Comparison of ENCODE assay signal across 8 mouse cellular contexts in genomic region chr10:83337159-83337951, GRCm38 (mm10). TPM values are rescaled to one million over a fixed set of nuclear protein-coding genes. Genes with fewer than 3 reads are reported as not detected.
DNase-seq lines count a peak whose midpoint lies in the region; ATAC-seq and TF ChIP-seq lines count a peak whose summit lies in the region.

TSS of gene Slc41a2 (minus strand) at chr10:83337882.

- no peaks in the 10 kb centered on the region for H3K9me3 ChIP-seq in hindbrain, embryonic 16.5 days (ENCODE audit: control insufficient read depth, low read length)

- under 1% methylated on average over 79 of the region's 102 CpGs for WGBS in hindbrain, embryonic 16.5 days

- no peaks in the 10 kb centered on the region for H3K36me3 ChIP-seq in hindbrain, embryonic 16.5 days (ENCODE audit: control insufficient read depth, insufficient read depth, low read length)

- DNase-seq in adrenal gland, adult 2 months = peak; percentile 92
- DNase-seq in gastrocnemius, postnatal 10 days = peak; percentile 61
- DNase-seq in left cerebral cortex, adult 2 months (ENCODE audit: extremely low spot score in 1 of 2, low spot score in 2 of 2) = peak; percentile 75 to 77
- DNase-seq in right cerebral cortex, adult 18-20 months = peak; percentile 80

- H3K27ac ChIP-seq in hindbrain, embryonic 16.5 days (ENCODE audit: low read depth, low read length) = peak within 1 kb of the TSS; percentile 87
- peak within 1 kb of the TSS; percentile 92 for H3K27ac ChIP-seq in left cerebral cortex, adult 2 months

- peaks cover 2% of the 10 kb centered on the region; the same call in 1 of the 2 replicates for H3K27me3 ChIP-seq in hindbrain, embryonic 16.5 days (replicated peaks; ENCODE audit: control insufficient read depth, insufficient read depth, low read length)

- no peak for TF ChIP-seq CTCF in left cerebral cortex, adult 2 months (IDR thresholded peaks at IDR 0.05)

- ATAC-seq in common myeloid progenitor, adult 5-6 weeks (replicated peaks; ENCODE audit: low read depth, poor library complexity, severe bottlenecking) = peak; percentile 74
- ATAC-seq in hindbrain, embryonic 16.5 days = peak; percentile 95
- peak; percentile 83 for ATAC-seq in megakaryocyte, adult 5-6 weeks (ENCODE audit: poor library complexity, severe bottlenecking)
- ATAC-seq in erythroid progenitor cell, adult 5-6 weeks (replicated peaks; ENCODE audit: low FRiP score, poor library complexity, severe bottlenecking) = no peak

- H3K4me1 ChIP-seq in hindbrain, embryonic 16.5 days (ENCODE audit: control insufficient read depth, insufficient read depth, low read depth, low read length) = 0 out of 2 replicates have a peak, but pooled peaks cover 3% of the 10 kb centered on the region

- intact Hi-C loops in left cerebral cortex, adult 2 months (cut with DNase I) = no loop called here

- peak within 1 kb of the TSS; percentile 82 for H3K4me2 ChIP-seq in hindbrain, embryonic 16.5 days (ENCODE audit: low read length)

- peak within 1 kb of the TSS; percentile 73 for H3K4me3 ChIP-seq in hindbrain, embryonic 16.5 days (ENCODE audit: low read length)
- peak within 1 kb of the TSS; percentile 84 for H3K4me3 ChIP-seq in left cerebral cortex, adult 2 months

- peak within 1 kb of the TSS; percentile 87 for H3K9ac ChIP-seq in hindbrain, embryonic 16.5 days (ENCODE audit: low read depth, low read length)

RNA-seq across cellular contexts. Expression of gene Slc41a2, which starts in this region (rescaled TPM):
- total RNA-seq in adrenal gland, adult 2 months (2021) = 10 to 100 TPM in 1 of 2 experiments, 1 to 10 TPM in 1; 5.6 to 14.7 TPM
- 0.95 and 1.3 TPM in 2 replicates for polyA plus RNA-seq in adrenal gland, adult 2 months (2012; rRNA removed)
- not detected in 2 replicates for total RNA-seq in common myeloid progenitor, adult 5-6 weeks (2017)
- 1 to 10 TPM; 1.6 to 2.7 TPM for total RNA-seq in gastrocnemius, postnatal 10 days (2021)
- polyA plus RNA-seq in hindbrain, embryonic 16.5 days (2015; fragmentation: Nextera tagmentation; extraction: Ambion mirVana) = 11.0 and 11.6 TPM in 2 replicates
- 10 to 100 TPM; 26.3 to 26.8 TPM for total RNA-seq in left cerebral cortex, adult 2 months (2021)
- 0.52 and 0.76 TPM in 2 replicates for total RNA-seq in megakaryocyte, adult 5-6 weeks (2015)
- 0.73 and 1.0 TPM in 2 replicates for total RNA-seq in megakaryocyte, adult 5-6 weeks (2017)
- total RNA-seq in erythroid progenitor cell, adult 5-6 weeks (2015; ENCODE audit: low replicate concordance) = not detected in 2 replicates
- total RNA-seq in erythroid progenitor cell, adult 5-6 weeks (2017; ENCODE audit: low replicate concordance) = not detected in 2 replicates

Comparison
In these comparisons a context has a peak if more than half of its experiments do, and no peak if none do; other contexts are left out.
1. Peak in ATAC-seq in common myeloid progenitor, adult 5-6 weeks; RNA of the gene not detected or under 1 TPM.